Mouse (Mus musculus) monocyte, adult 5-6 weeks (primary cell): Measurements from ENCODE around the gene Tmco1. TPM values are rescaled to one million over a fixed set of nuclear protein-coding genes. Genes with fewer than 3 reads are reported as not detected.
A peak's percentile ranks its signal among the peaks of the same experiment; 100 is the strongest.

Source experiments
- ATAC-seq: fragments of 153-309, 156-312 bp; replicated peaks from 2 replicates; pipeline ENCODE4 v1.8.0; 2017; ENCODE audit warnings: mild to moderate bottlenecking; ENCODE audit not compliant: low TSS enrichment, insufficient number of reproducible peaks, severe bottlenecking, poor library complexity, low FRiP score
- total RNA-seq: library from RNA; stranded (forward); fragments of 200-1000, 200-491, 200-594 nt; gene quantifications from 3 replicates; pipeline ENCODE4 v1.2.3, GENCODE M21; 2017

Tmco1 gene
- 134 to 200 TPM (median 168 TPM) in 3 replicates for total RNA-seq

DNA sequence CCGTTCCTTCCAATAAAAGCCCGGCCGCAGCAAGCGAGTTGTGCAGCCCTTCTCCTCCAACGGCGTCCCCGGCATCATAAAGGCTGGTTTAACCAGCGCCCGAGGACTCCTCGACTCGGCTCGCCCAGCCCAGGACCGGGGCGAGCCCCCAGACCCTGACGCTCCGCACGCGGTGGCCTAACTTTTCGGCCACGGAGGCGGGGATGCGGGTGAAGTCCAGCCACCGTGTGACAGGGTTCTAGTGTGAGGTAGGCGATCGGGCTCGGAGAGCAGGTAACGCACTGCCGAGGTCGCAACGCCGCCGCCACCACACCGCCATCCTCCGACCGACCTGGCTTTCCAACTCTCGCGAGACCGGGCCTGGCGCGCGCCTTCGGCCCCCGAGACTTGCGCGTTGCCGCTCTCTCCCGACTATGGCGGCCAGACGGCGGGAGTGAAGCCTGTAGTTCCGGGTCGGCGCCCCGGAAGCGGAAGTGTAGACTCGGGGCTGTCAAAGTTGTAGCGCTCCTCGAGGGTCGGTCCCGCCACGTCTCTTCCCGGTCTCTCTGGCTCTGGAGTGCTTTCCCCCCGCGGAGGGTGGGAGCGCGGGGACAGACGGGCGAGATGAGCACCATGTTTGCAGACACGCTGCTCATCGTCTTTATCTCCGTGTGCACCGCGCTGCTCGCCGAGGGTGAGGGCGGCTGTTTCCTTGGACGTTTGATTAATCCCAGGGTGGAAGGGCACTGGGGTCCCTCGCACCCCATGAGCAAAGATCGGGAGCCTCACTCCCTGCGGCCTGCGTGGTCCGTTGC, at the start of gene Tmco1:
Tmco1 (plus strand) TSS at position 118 of the 794 bp plus-strand sequence.
- peak; percentile 93 for ATAC-seq

DNA sequence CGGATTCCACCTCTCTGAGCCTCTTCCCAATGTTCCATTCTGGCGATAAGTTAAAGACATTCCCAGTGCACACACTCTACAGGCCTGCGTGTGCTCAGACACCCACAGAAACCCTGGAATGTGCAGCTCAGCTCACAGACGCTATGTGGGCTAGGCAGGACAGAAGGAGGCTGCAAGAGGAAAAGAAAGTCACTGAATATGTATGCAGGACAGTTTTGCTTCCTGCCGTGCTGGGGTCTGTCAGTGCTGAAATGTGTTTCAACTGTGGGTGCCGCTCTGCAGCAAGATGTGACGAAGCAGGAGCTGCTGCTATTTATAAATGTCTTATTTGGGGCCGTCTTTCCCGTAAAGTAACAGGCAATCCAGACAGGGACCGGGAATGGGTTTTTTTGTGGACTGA, 48.5 kb upstream of the Tmco1 start:
- ATAC-seq = no peak

DNA sequence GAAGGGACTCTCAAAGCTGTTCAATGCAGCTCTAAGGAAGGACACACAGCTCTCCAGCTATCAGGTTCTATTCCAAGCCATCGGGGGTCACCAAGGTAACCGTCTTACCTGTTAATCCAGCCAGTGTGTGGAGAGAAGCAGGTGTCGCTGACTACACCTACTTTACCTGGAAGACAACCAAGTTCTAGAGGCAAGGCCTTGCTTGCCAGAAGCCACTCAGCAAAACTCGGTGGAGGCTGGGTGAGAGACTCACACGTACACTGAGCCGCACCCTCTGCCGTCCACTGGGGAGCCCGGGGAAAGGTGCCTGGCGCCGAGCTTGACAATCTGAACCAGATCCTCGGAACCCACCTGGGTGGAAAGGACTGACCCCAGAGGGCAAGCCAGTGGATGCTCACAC, 46.4 kb upstream of the Tmco1 start:
- ATAC-seq = no peak

DNA sequence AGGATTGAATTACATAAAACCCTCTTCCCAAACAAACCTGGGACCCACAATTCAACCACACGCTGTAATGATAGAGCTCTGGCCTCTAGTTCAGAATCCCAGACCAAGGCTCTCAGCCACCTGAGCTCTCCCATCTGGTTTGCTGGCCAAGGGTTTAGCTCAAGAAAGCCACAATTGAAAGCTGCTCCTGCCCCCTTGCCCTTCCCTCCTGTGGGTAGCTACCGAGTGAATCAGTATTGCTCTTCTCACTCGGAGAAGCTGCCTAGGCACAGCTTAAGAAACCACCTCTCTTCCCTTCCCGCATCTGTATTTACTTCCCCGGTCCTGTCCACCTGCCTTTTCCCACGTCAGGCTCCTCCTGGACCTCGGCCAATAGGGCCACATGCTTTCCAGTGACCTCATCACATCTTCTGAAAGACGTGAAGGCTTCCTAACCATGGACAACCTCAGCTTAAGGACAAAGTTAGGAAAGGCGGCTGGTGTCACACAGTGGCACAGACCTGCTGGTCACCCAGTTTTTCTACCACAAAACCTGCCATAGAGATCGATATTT, 45.6 kb upstream of the Tmco1 start:
- no peak for ATAC-seq

DNA sequence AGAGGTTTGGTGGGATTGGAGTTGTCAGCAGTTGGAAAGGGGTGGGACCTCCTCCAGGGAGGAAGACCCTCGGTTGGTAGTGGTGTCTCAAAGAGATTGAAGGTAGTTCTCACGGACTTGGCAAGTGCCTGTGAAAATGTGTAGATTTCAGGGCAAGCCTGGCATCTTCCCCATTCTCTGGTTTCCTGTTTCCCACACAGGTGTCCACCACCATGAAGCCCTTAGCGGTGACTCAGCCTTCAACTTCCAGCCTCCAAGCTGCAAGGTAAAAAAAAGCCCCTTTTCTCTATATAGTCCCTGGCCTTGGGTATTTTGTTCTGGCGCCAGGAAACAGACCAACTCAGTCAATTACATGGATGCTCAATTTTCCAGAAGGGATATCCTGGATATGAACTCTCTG, 42.8 kb upstream of the Tmco1 start:
- no peak for ATAC-seq

DNA sequence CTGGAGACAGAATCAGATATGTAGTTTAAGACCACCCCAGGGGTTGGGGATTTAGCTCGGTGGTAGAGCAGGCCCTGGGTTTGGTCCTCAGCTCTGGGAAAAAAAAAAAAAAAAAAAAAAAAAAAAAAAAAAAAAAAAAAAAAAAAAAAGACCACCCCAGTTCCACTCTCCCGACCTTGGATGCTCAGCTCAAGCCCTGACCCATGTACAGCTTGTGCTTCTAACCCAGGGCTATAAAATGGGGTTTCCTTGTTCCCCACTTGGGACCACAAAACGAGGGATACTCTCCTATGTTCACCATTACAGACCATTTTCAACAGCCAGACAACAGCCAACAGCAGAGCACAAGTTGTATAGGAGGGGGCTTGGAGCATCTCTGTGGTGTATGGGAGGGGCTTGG, 41.5 kb upstream of the Tmco1 start:
- no peak for ATAC-seq

DNA sequence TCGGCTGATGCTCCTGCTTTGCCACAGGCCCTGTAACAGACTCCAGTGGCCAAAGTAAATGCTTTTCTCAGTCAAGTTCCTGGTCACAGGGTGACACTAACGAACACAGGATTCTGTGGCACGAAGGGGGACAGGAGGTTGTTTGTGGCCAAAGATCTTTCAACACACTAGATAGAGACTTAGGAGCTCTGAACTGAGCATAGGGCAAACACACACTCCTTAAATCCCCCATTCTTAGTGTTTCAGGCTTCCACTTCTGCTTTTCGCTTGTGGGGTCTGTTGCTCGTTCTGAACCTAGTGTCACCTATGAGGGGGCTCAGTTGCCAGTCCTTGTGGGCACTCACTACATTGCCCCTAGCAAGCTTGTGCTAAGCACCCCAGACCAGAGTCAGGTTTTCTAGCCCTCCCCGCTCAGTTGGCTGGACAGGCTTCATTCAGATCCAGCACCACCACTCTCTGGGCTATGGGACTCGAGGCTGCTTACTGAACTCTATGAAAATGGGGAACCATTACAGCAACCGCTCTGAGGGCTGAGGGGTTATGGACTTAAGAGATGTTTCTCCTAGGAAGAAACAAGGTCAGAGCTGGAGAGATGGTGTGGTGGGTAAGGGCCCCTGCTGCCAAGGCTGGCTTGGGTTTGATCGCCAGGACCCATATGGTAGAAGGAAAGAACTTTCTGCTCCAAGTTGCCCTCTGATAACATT, 39.7 kb upstream of the Tmco1 start:
- ATAC-seq = 0 out of 2 replicates have a peak, but pooled peaks have one; percentile 11

DNA sequence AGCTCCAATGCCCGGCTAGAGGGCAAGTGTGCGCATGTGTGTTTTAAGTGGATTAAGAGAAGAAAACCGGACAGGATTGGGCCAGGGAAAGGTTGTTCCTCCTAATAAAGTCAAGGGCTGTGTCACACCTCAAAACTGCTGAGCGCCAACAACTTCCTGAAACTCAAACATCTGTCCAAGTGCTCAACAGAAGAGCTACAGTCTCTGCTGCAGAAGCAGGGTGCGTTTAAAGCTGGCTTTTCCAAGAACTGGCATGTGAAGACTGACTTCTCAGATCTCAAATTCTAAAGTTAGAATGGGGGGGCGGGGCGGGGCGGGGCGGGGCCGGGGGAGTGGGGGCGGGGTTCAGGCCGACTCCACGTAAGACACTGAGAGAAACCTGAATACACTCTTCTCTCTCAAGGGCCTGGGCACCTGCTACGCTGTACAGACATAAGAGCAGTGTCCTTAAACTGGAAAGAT, 38.8 kb upstream of the Tmco1 start:
- ATAC-seq = no peak

DNA sequence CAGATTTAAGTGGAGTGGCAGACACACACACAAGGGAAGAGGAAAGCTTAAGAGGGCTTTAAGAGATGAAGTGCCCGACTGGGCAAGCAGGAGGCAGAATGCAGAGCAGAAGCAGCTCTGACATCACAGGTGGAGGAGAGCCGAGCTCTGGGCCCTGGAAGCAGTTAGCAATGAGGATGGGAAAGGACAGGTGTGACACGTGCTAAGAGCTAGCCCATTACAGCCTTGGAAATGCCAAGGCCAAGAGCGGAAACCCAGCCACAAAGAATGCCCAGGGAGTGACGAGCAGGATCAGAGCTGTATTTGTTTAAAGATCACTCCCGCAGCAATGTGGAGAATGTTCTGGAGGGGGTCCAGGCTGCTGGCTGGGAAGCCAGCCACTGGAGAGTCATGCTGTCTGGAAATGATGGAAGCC, 38.3 kb upstream of the Tmco1 start:
- no peak for ATAC-seq

DNA sequence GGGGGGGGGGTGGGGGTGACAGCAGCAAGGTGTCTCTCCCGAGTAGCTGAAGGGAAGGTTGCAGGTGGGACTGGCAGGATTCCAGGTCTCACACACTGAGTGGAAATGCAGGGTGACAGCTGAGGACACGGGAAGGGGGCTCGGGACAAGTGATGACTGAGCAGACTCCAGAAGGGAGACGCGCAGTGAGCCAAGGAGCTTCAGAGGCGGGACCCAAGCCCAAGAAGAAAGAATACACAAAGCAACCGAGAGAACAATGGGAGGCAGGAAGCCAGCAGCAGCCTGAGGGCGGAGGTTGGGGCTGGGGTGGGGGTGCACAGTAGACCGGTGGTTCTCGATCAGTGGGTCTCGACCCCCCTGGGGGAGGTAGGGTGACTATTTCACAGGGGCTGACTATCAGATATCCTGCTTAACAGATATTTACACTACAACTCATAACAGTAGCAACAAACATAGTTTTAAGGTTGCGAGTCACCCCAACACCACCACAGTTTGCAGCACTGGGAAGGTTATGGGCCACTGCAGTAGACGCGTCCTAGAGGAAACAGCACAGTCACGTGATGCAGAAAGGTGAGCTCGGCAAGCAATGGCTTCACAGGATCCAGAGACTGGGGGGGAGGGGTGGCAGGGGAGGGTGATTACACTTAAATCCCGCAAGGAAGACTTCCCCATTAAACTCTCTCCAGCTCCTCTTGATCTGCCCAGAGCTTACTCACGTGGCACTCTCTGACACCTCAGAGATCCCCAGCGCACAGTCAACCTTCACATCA, 37.7 kb upstream of the Tmco1 start:
- no peak for ATAC-seq

DNA sequence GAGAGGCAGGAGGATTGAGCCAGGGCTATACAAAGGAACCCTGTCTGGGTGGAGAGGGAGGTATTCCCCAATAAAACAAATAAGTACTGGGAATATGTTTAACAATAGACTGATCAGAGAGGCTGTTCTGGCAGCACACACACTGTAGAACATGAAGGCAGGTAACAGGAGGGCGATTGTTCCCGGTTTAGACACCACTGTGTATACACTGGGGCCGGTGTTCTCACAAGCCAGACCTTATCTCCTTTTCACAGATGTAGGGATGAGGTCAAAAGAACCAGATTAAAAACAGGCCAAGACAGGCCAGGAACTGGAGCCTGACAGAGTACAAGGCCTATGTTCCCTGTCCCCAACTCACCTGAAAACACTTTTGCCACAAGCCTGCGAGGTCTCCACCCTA, 36.9 kb upstream of the Tmco1 start:
- ATAC-seq = no peak

DNA sequence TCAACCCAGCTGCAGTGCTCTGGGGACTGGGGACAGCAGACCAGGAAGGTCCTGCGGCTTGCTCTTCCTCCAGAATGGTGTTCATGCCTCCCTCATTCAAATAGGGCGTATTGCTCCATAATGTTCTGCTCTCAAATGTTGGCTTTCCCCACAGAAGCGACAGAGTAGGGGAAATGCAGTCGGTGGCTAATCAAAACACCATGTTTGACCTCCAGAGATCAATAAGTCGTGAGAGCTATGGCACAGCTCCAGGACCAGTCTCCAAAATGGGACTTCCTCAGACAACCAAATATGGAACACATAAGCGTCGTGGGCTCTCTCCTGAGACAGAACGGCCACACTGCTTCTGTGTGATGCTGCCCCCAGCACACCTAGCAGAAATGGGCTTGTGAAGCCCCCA, 36.3 kb upstream of the Tmco1 start:
- ATAC-seq = no peak

DNA sequence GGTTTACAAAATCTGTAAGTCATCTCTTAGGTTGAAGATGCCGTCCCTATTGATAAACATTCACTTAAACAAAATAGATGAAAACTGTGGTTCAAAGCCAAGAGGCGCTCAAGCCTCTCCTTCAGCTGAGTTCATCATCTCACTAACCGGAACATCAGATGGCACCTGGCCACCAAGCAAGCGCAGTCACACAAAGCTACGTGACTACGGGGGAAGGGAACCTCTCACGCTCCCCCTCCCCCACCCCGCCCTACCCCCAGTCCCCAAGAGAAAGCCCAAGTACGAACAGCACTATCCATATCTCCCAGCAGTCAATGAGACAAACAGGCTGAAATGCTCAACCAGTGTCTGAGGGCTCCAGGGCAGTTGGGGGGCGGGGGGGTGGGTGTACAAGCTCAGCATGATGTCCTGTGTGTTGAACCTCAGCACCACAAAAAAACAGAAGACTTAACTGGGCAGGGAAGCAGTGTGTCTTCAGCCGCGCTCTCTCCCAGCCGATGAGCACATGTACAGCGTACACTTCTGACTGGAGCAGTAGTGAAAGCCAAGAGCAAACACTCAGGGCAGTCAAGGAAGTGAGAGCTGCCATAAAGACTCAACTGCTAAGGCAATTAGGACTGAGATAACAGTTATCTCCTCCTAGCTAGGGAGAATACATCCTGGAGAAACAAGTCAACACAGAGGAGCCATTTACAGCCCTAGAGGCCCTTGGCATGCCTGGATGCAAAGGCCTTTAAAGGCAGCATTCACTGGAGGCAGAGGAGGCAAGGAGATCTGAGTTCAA, 34.6 kb upstream of the Tmco1 start:
- no peak for ATAC-seq

DNA sequence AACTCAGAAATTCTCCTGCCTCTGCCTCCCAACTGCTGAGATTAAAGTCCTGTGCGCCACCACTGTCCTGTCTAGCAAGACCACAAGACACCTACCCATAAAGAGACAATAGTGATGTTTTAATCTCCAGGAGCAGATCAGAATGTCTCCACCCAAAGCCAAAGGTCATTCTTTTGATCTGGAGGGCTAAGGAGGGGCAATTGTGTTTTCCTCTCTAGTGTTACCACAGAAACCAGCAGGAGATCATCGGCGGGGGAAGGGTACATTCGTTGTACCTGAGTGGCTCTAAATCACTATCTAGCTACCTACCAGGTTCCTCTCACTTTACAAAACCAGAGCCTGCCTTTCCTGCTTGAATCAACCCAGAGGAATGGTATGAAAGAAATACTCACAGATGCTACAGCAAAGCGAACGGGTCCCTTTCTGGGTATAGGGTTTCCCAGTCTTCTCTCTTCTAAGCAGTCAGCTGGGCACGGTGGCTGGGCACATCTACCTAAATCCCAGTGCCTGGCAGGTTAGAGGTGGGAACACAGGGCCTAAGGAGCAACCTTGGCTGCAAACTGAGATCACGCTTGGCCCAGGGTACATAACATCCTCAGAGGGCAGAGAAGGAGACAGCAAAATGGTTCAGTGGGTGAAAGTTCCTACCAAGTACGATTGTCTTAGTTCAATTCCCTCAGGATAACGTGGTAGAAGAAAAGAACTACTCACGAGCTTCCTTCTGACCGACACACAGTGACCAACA, 33.4 kb upstream of the Tmco1 start:
- no peak for ATAC-seq

DNA sequence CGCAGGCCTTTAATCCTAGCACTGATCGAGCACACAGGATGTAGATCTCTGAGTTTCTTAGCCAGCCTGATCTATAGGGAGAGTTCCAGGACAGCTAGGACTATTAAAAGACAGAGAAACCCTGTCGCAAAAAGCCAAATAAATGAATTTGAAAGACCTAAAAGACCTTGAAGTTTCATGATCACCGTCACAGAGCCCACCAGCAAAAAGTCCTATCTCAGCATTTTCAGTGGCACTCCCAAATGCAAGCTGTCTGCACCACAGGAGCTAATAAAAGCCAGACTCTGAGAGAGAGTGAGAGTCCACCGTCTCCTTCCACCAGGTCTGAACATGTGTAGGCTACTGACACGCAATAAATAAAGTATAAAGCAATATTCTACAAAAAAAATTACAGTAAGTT, 29.8 kb upstream of the Tmco1 start:
- ATAC-seq = no peak

DNA sequence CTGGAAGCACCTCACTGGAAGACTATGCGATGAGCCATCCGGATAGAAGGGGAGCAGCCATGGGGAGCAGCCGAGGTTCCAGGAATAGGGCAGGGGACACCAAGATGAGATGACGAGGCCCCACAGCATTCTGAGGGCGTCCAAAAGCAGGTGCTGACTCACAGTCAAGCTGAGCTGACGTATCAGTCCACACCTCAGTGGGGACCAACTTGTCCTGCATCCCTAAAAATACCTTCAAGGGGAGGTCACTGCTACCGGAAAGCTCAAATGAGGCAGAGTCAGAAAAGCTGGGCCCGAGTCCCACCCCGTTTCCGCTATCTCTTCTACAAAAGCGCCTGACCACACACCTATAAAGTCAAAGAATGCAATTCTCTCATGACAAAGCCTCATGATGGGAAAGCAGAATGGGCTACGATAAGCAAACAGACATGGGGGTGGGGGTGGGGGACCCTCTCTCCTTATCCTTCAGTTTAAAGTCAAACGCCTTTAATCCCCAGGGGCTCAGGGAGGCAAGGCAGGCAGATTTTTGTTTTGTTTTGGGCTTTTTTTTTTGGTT, 28.9 kb upstream of the Tmco1 start:
- no peak for ATAC-seq

DNA sequence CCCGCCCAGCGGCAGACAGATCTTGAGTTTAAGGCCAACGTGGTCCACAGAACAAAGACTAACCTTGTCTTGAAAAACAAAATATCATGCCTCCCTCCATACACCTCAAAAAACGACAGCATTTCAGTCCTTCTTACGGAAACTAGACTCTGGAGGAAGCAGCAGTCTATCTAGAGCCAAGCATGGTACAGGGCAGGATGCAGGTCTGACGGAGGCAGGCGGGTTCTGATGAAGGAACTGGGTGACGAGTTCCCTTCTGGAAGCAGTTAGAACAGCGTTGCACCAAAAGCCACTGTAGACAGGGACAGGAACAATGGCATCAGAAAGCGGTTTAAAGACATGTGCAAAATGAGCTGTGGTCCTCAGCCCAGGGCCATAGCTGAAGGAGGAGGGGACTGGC, 28.1 kb upstream of the Tmco1 start:
- no peak for ATAC-seq

DNA sequence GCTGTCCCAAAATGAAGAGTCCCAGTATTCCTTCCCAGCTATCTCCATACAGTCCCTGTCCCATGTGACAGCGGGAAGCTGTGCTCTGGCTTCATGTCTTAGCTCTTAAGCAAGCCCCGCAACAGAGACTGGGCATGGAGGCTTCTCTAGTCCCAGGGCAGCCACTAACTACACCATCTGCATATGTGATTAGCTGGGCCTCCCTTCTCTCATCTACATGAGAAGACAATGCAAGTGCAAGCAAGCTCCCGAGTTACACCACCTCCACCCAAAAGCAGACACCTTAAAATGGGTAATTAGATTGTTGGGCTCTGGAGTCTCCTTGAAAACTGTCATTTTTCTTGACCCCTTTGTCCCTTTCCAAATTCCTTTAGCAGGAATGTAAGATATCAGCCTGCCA, 26.1 kb upstream of the Tmco1 start:
- ATAC-seq = no peak
